Mouse (Mus musculus): ENCODE measurements around the gene Tnrc6b.
A peak's percentile ranks its signal among the peaks of the same experiment; 100 is the strongest.
"Not testable (repeated sequence)": the region's sequence is repeated elsewhere in the genome, so short reads cannot be mapped to it uniquely, and the experiment has no call there.

The Tnrc6b gene

GRCm38 (mm10) chr15:80844262-80844661 is 133.1 kb downstream of the Tnrc6b start:
- no peak for DNase-seq (ENCODE audit: low spot score in 2 of 2)

GRCm38 (mm10) chr15:80844926-80845325 is 133.8 kb downstream of the Tnrc6b start:
- DNase-seq (ENCODE audit: low spot score in 2 of 2), result no peak

GRCm38 (mm10) chr15:80850004-80850403 is 138.9 kb downstream of the Tnrc6b start:
- DNase-seq (ENCODE audit: low spot score in 2 of 2), result no peak

- no peak for DNase-seq (ENCODE audit: low spot score in 2 of 2)
These were observed 139.8 kb downstream of the Tnrc6b start for GRCm38 (mm10) chr15:80850682-80851475.

GRCm38 (mm10) chr15:80852122-80852521 is 141.0 kb downstream of the Tnrc6b start:
- DNase-seq (ENCODE audit: low spot score in 2 of 2), result no peak

GRCm38 (mm10) chr15:80852527-80852926 is 141.4 kb downstream of the Tnrc6b start:
- not testable (repeated sequence) for DNase-seq (ENCODE audit: low spot score in 2 of 2)

GRCm38 (mm10) chr15:80859366-80859765 is 148.3 kb downstream of the Tnrc6b start:
- DNase-seq (ENCODE audit: low spot score in 2 of 2), result no peak

GRCm38 (mm10) chr15:80861302-80861701 is 150.2 kb downstream of the Tnrc6b start:
- no peak for DNase-seq (ENCODE audit: low spot score in 2 of 2)

- no peak for DNase-seq (ENCODE audit: low spot score in 2 of 2)
These were observed 150.9 kb downstream of the Tnrc6b start for GRCm38 (mm10) chr15:80862027-80862426.

- DNase-seq (ENCODE audit: low spot score in 2 of 2), result not testable (repeated sequence)
These were observed 157.5 kb downstream of the Tnrc6b start for GRCm38 (mm10) chr15:80868603-80869002.

- DNase-seq (ENCODE audit: low spot score in 2 of 2), result no peak
These were observed 163.6 kb downstream of the Tnrc6b start for GRCm38 (mm10) chr15:80874726-80875125.

GRCm38 (mm10) chr15:80876231-80876630 is 165.1 kb downstream of the Tnrc6b start:
- DNase-seq (ENCODE audit: low spot score in 2 of 2), result no peak

- DNase-seq (ENCODE audit: low spot score in 2 of 2), result no peak
These were observed 173.0 kb downstream of the Tnrc6b start for GRCm38 (mm10) chr15:80884095-80884494.

GRCm38 (mm10) chr15:80886361-80887156 is 175.4 kb downstream of the Tnrc6b start:
- no peak for DNase-seq (ENCODE audit: low spot score in 2 of 2)

- DNase-seq (ENCODE audit: low spot score in 2 of 2), result no peak
These were observed 181.2 kb downstream of the Tnrc6b start for GRCm38 (mm10) chr15:80892341-80892740.

GRCm38 (mm10) chr15:80896741-80897140 is 185.6 kb downstream of the Tnrc6b start:
- DNase-seq (ENCODE audit: low spot score in 2 of 2), result peak; percentile 68 to 76

- DNase-seq (ENCODE audit: low spot score in 2 of 2), result no peak
These were observed 186.8 kb downstream of the Tnrc6b start for GRCm38 (mm10) chr15:80897911-80898310.

GRCm38 (mm10) chr15:80899806-80900205 is 188.7 kb downstream of the Tnrc6b start:
- no peak for DNase-seq (ENCODE audit: low spot score in 2 of 2)

GRCm38 (mm10) chr15:80901806-80902513 is 190.8 kb downstream of the Tnrc6b start:
- no peak for DNase-seq (ENCODE audit: low spot score in 2 of 2)

- DNase-seq (ENCODE audit: low spot score in 2 of 2), result not testable (repeated sequence)
These were observed 193.7 kb downstream of the Tnrc6b start for GRCm38 (mm10) chr15:80904776-80905175.

GRCm38 (mm10) chr15:80910183-80910582 is 199.1 kb downstream of the Tnrc6b start:
- no peak for DNase-seq (ENCODE audit: low spot score in 2 of 2)
